Mouse (Mus musculus) heart, embryonic 10.5 days (tissue): ENCODE data around the gene Iqsec1. TPM values are rescaled to one million over a fixed set of nuclear protein-coding genes. Genes with fewer than 3 reads are reported as not detected.

ENCODE experiments used
- DNase-seq: peaks from one replicate; pipeline ENCODE4 v3.0.0-alpha.2; 2017; ENCODE audit warnings: low spot score
- H3K27ac ChIP-seq: fragments of 300-500 bp; sonication (generic); 2 replicates; pipeline ENCODE4 v1.5.1; 2016; ENCODE audit warnings: mild to moderate bottlenecking
- H3K27me3 ChIP-seq: fragments of 300-500 bp; sonication (generic); 2 replicates; pipeline ENCODE4 v1.6.1; 2016; ENCODE audit warnings: mild to moderate bottlenecking; ENCODE audit not compliant: poor library complexity, insufficient read depth, severe bottlenecking
- H3K36me3 ChIP-seq: fragments of 300-500 bp; sonication (generic); 2 replicates; pipeline ENCODE4 v1.6.1; 2016; ENCODE audit warnings: mild to moderate bottlenecking, moderate library complexity
- H3K4me1 ChIP-seq: fragments of 300-500 bp; sonication (generic); 2 replicates; pipeline ENCODE4 v1.6.1; 2016; ENCODE audit warnings: mild to moderate bottlenecking
- H3K4me3 ChIP-seq: fragments of 300-500 bp; sonication (generic); 2 replicates; pipeline ENCODE4 v1.5.1; 2016; ENCODE audit warnings: mild to moderate bottlenecking, moderate library complexity
- H3K9me3 ChIP-seq: fragments of 300-500 bp; sonication (generic); 2 replicates; pipeline ENCODE4 v1.6.1; 2016; ENCODE audit warnings: mild to moderate bottlenecking, moderate library complexity
- WGBS: fragments of 180-500 bp; shearing (Covaris S2); methylation state at CpG from one replicate; pipeline ENCODE4 v1.1.7; 2016; 5-methylcytosine and 5-hydroxymethylcytosine counted together
- polyA plus RNA-seq: library from polyadenylated mRNA; unstranded; fragments of >200 nt; fragmentation: Nextera tagmentation; extraction: Ambion mirVana; gene quantifications from 2 replicates; pipeline ENCODE4 v1.2.1, GENCODE M21; 2016

Iqsec1 gene
- polyA plus RNA-seq, 1 experiment from 2014 or later = 12.1 TPM

GRCm38 (mm10) chr6:90625207-90625994, 363.1 kb downstream of the Iqsec1 start:
- Histone ChIP-seq H3K4me1 (peaks cover 48% of the 10 kb centered on the region), H3K4me3 (no peak overlapping the region), H3K9me3 (no peaks in the 10 kb centered on the region), H3K27ac (peak overlapping the region; percentile 86), H3K36me3 (peaks cover 14% of the 10 kb centered on the region; the same call in 1 of the 2 replicates), H3K27me3 (no peaks in the 10 kb centered on the region)
- WGBS = 79% methylated on average over 7 of the region's 7 CpGs
- DNase-seq = no peak

- H3K9me3 ChIP-seq = no peaks in the 10 kb centered on the region
- H3K36me3 ChIP-seq = peaks cover 12% of the 10 kb centered on the region; the same call in 1 of the 2 replicates
- no peaks in the 10 kb centered on the region for H3K27me3 ChIP-seq
- H3K4me3 ChIP-seq = no peak overlapping the region
- WGBS = 59% methylated on average over 11 of the region's 11 CpGs
- peak overlapping the region; percentile 86 for H3K27ac ChIP-seq
- H3K4me1 ChIP-seq = peaks cover 54% of the 10 kb centered on the region
- peak; percentile 85 for DNase-seq
Observed at GRCm38 (mm10) chr6:90624733-90625132, 363.8 kb downstream of the Iqsec1 start.

GRCm38 (mm10) chr6:90624184-90624583, 364.3 kb downstream of the Iqsec1 start:
- WGBS = 78% methylated on average over 6 of the region's 6 CpGs
- peaks cover 12% of the 10 kb centered on the region; the same call in 1 of the 2 replicates for H3K36me3 ChIP-seq
- peak overlapping the region; percentile 86 for H3K27ac ChIP-seq
- H3K9me3 ChIP-seq = no peaks in the 10 kb centered on the region
- H3K27me3 ChIP-seq = no peaks in the 10 kb centered on the region
- DNase-seq = no peak
- H3K4me3 ChIP-seq = no peak overlapping the region
- H3K4me1 ChIP-seq = peaks cover 60% of the 10 kb centered on the region

- Histone ChIP-seq H3K9me3 (no peaks in the 10 kb centered on the region), H3K4me3 (no peak overlapping the region; the same call in 1 of the 2 replicates), H3K4me1 (peaks cover 67% of the 10 kb centered on the region), H3K27ac (peak overlapping the region; percentile 86), H3K27me3 (no peaks in the 10 kb centered on the region), H3K36me3 (peaks cover 12% of the 10 kb centered on the region; the same call in 1 of the 2 replicates)
- no peak for DNase-seq
- WGBS = 70% methylated on average over 5 of the region's 5 CpGs
Observed at GRCm38 (mm10) chr6:90623456-90623836, 365.0 kb downstream of the Iqsec1 start.

- Histone ChIP-seq H3K9me3 (no peaks in the 10 kb centered on the region), H3K4me3 (no peak overlapping the region; the same call in 1 of the 2 replicates), H3K27me3 (no peaks in the 10 kb centered on the region), H3K4me1 (peaks cover 73% of the 10 kb centered on the region), H3K36me3 (peaks cover 12% of the 10 kb centered on the region; the same call in 1 of the 2 replicates), H3K27ac (peak overlapping the region; percentile 86)
- WGBS = 31% methylated on average over 11 of the region's 11 CpGs
- peak; percentile 95 for DNase-seq
Observed at GRCm38 (mm10) chr6:90622758-90623455, 365.6 kb downstream of the Iqsec1 start.

- Histone ChIP-seq H3K27ac (peak overlapping the region; percentile 86), H3K27me3 (no peaks in the 10 kb centered on the region), H3K4me3 (no peak overlapping the region), H3K4me1 (peaks cover 85% of the 10 kb centered on the region), H3K36me3 (peaks cover 12% of the 10 kb centered on the region; the same call in 1 of the 2 replicates), H3K9me3 (no peaks in the 10 kb centered on the region)
- WGBS = 71% methylated on average over 6 of the region's 6 CpGs
- DNase-seq = no peak
Observed at GRCm38 (mm10) chr6:90621584-90621890, 366.9 kb downstream of the Iqsec1 start.

- DNase-seq = no peak
- Histone ChIP-seq H3K27me3 (no peaks in the 10 kb centered on the region), H3K27ac (peak overlapping the region; percentile 86), H3K36me3 (0 out of 2 replicates have a peak, but pooled peaks cover 8% of the 10 kb centered on the region), H3K4me1 (peaks cover 91% of the 10 kb centered on the region), H3K4me3 (no peak overlapping the region), H3K9me3 (no peaks in the 10 kb centered on the region)
- 60% methylated on average over 9 of the region's 9 CpGs for WGBS
Observed at GRCm38 (mm10) chr6:90620791-90621583, 367.5 kb downstream of the Iqsec1 start.

GRCm38 (mm10) chr6:90619936-90620335, 368.5 kb downstream of the Iqsec1 start:
- Histone ChIP-seq H3K4me3 (no peak overlapping the region), H3K4me1 (peaks cover 96% of the 10 kb centered on the region), H3K27me3 (no peaks in the 10 kb centered on the region), H3K9me3 (no peaks in the 10 kb centered on the region), H3K27ac (peak overlapping the region; percentile 86), H3K36me3 (no peaks in the 10 kb centered on the region)
- DNase-seq = no peak
- 74% methylated on average over 5 of the region's 5 CpGs for whole genome bisulfite sequencing

- no peaks in the 10 kb centered on the region for H3K36me3 ChIP-seq
- WGBS = 60% methylated on average over 19 of the region's 19 CpGs
- peak overlapping the region; percentile 86 for H3K27ac ChIP-seq
- no peaks in the 10 kb centered on the region for H3K9me3 ChIP-seq
- H3K4me1 ChIP-seq = peaks cover 96% of the 10 kb centered on the region
- H3K4me3 ChIP-seq = 0 out of 2 replicates have a peak overlapping the region, but pooled peaks have one; percentile 6
- peak; percentile 89 for DNase-seq
- no peaks in the 10 kb centered on the region for H3K27me3 ChIP-seq
Observed at GRCm38 (mm10) chr6:90618821-90619636, 369.5 kb downstream of the Iqsec1 start.

- 62% methylated on average over 4 of the region's 4 CpGs for WGBS
- peaks cover 92% of the 10 kb centered on the region for H3K4me1 ChIP-seq
- no peak overlapping the region for H3K4me3 ChIP-seq
- H3K9me3 ChIP-seq = no peaks in the 10 kb centered on the region
- DNase-seq = no peak
- H3K36me3 ChIP-seq = no peaks in the 10 kb centered on the region
- H3K27me3 ChIP-seq = no peaks in the 10 kb centered on the region
- peak overlapping the region; percentile 86 for H3K27ac ChIP-seq
Observed at GRCm38 (mm10) chr6:90618274-90618673, 370.2 kb downstream of the Iqsec1 start.

GRCm38 (mm10) chr6:90616481-90616880, 372.0 kb downstream of the Iqsec1 start:
- H3K27ac ChIP-seq = peak overlapping the region; percentile 86
- peaks cover 78% of the 10 kb centered on the region for H3K4me1 ChIP-seq
- no peak overlapping the region for H3K4me3 ChIP-seq
- no peak for DNase-seq
- 77% methylated on average over 6 of the region's 6 CpGs for WGBS
- H3K9me3 ChIP-seq = no peaks in the 10 kb centered on the region
- H3K27me3 ChIP-seq = 0 out of 2 replicates have a peak, but pooled peaks cover 4% of the 10 kb centered on the region
- H3K36me3 ChIP-seq = no peaks in the 10 kb centered on the region

GRCm38 (mm10) chr6:90615991-90616390, 372.5 kb downstream of the Iqsec1 start:
- Histone ChIP-seq H3K27ac (peak overlapping the region; percentile 86), H3K9me3 (no peaks in the 10 kb centered on the region), H3K4me3 (no peak overlapping the region), H3K36me3 (no peaks in the 10 kb centered on the region), H3K4me1 (peaks cover 73% of the 10 kb centered on the region), H3K27me3 (0 out of 2 replicates have a peak, but pooled peaks cover 4% of the 10 kb centered on the region)
- DNase-seq = no peak
- 52% methylated on average over 6 of the region's 6 CpGs for WGBS
